Comparison of ENCODE assay signal across 8 mouse cellular contexts in genomic region chr17:9031241-9032141, GRCm38 (mm10). TPM values are rescaled to one million over a fixed set of nuclear protein-coding genes. Genes with fewer than 3 reads are reported as not detected.
DNase-seq lines count a peak whose midpoint lies in the region; ATAC-seq and TF ChIP-seq lines count a peak whose summit lies in the region.

No protein-coding gene starts in this region.

- H3K4me2 ChIP-seq in intestine, embryonic 14.5 days (ENCODE audit: low read length), result peak overlapping the region; percentile 35

- no peak overlapping the region for H3K9ac ChIP-seq in intestine, embryonic 14.5 days (ENCODE audit: low read length)

- no peak for TF ChIP-seq POLR2A in cortical plate, adult 2 months (IDR thresholded peaks at IDR 0.05; ENCODE audit: extremely low read depth, insufficient read depth, low read length)

- DNase-seq in gastrocnemius, postnatal 25 days, result peak; percentile 64
- peak; percentile 89 for DNase-seq in intestine, embryonic 14.5 days (ENCODE audit: low spot score)
- peak; percentile 86 for DNase-seq in left cerebral cortex, postnatal 10 days (ENCODE audit: extremely low spot score in 1 of 2, low spot score in 2 of 2)
- peak; percentile 71 to 73 for DNase-seq in right cerebral cortex, postnatal 36 days (ENCODE audit: low spot score in 2 of 2)
- DNase-seq in yolk sac, embryonic 10.5 days (ENCODE audit: low spot score), result peak; percentile 9

- H3K27ac ChIP-seq in cortical plate, adult 2 months (ENCODE audit: insufficient read depth, low read length), result no peak overlapping the region
- no peak overlapping the region for H3K27ac ChIP-seq in intestine, embryonic 14.5 days (ENCODE audit: low read depth)

- peak; percentile 80 for ATAC-seq in activated CD4-positive, CD25-positive, alpha-beta regulatory T cell, adult 4 months
- ATAC-seq in intestine, embryonic 14.5 days (replicated peaks; ENCODE audit: low FRiP score, low TSS enrichment, low read depth), result 0 out of 2 replicates have a peak, but pooled peaks have one; percentile 50
- ATAC-seq in megakaryocyte-erythroid progenitor cell, adult 5-6 weeks (replicated peaks; ENCODE audit: low FRiP score, low TSS enrichment, poor library complexity, severe bottlenecking), result peak; percentile 82

- TF ChIP-seq CTCF in cortical plate, adult 2 months (IDR thresholded peaks at IDR 0.05; ENCODE audit: extremely low read depth, insufficient read depth, low read length), result peak; percentile 92

- H3K4me1 ChIP-seq in cortical plate, adult 2 months (ENCODE audit: control insufficient read depth, insufficient read depth, low read length), result peaks cover 8% of the 10 kb centered on the region; the same call in 1 of the 2 replicates
- no peaks in the 10 kb centered on the region for H3K4me1 ChIP-seq in intestine, embryonic 14.5 days (replicated peaks; ENCODE audit: control insufficient read depth, insufficient read depth, low read length)

- H3K27me3 ChIP-seq in intestine, embryonic 14.5 days (replicated peaks; ENCODE audit: control insufficient read depth, insufficient read depth, low read length), result no peaks in the 10 kb centered on the region

- peak overlapping the region; percentile 7; the same call in 1 of the 2 replicates for H3K4me3 ChIP-seq in cortical plate, adult 2 months (ENCODE audit: insufficient read depth, low read length)
- H3K4me3 ChIP-seq in intestine, embryonic 14.5 days (ENCODE audit: low read depth, low read length), result no peak overlapping the region

- intact Hi-C loops in left cerebral cortex, postnatal 10 days (cut with DNase I), result loop anchor here (5.0 to 10.0 kb wide), 3 partner anchors 136 to 1286 kb away; partner anchors contain the start of gene Qk

- 18% methylated on average over 24 of the region's 24 CpGs for WGBS in intestine, embryonic 14.5 days

- H3K9me3 ChIP-seq in intestine, embryonic 14.5 days (ENCODE audit: control insufficient read depth, low read length), result no peaks in the 10 kb centered on the region

- H3K36me3 ChIP-seq in intestine, embryonic 14.5 days (ENCODE audit: control insufficient read depth, insufficient read depth, low read length), result no peaks in the 10 kb centered on the region

RNA-seq across cellular contexts. Expression of gene 1700010I14Rik, which starts 43.4 kb away (rescaled TPM):
- 1 to 10 TPM; 5.5 to 6.5 TPM for polyA plus RNA-seq in activated CD4-positive, CD25-positive, alpha-beta regulatory T cell, adult 4 months (2017; shearing (Covaris generic))
- polyA plus RNA-seq in cortical plate, adult 2 months (2012; rRNA removed), result 0.73 and 0.83 TPM in 2 replicates
- total RNA-seq in gastrocnemius, postnatal 25 days (2021), result under 1 TPM; 0.43 to 0.54 TPM
- 1.0 and 1.2 TPM in 2 replicates for polyA plus RNA-seq in intestine, embryonic 14.5 days (2014; fragmentation: Nextera tagmentation; extraction: Ambion mirVana)
- total RNA-seq in left cerebral cortex, postnatal 10 days (2021), result 1 to 10 TPM; 1.1 to 1.3 TPM
- 1.9 and 4.4 TPM in 2 replicates for total RNA-seq in megakaryocyte-erythroid progenitor cell, adult 5-6 weeks (2014; fragmentation: Nextera tagmentation)
- 4.3 and 5.4 TPM in 2 replicates for total RNA-seq in megakaryocyte-erythroid progenitor cell, adult 5-6 weeks (2017)

Comparison
In these comparisons a context has a peak if more than half of its experiments do, and no peak if none do; other contexts are left out.
1. DNase-seq: peak in every context shown above with its lines; median percentile 89 in intestine, embryonic 14.5 days; 86 in left cerebral cortex, postnatal 10 days; 72 in right cerebral cortex, postnatal 36 days; 64 in gastrocnemius, postnatal 25 days; 9 in yolk sac, embryonic 10.5 days.